Mouse (Mus musculus): ENCODE data around the gene Lurap1. TPM values are rescaled to one million over a fixed set of nuclear protein-coding genes. Genes with fewer than 3 reads are reported as not detected.

The Lurap1 gene
- total RNA-seq, 1 experiment from 2014 or later = 8.2 TPM

DNA sequence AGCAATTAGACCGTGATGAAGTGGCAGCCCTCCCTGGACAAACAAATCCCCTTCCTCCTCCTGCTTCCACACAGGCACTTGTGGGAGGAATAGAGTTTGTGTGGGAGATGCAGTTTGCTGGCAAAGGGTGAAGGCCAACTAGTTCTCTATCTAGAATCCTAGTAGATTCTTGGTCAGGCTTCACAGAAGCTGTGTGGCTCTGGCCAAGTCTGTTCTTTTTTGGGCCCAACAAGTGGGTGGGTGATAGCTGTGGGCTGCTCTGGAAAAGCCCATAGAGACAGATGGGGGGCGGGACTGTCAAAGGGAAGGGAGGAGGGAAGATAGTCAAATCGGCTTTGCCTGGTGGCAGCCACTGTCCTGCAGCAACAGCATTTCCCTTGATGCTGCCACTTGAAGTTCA, 9.6 kb upstream of the Lurap1 start:
- no peak for DNase-seq

DNA sequence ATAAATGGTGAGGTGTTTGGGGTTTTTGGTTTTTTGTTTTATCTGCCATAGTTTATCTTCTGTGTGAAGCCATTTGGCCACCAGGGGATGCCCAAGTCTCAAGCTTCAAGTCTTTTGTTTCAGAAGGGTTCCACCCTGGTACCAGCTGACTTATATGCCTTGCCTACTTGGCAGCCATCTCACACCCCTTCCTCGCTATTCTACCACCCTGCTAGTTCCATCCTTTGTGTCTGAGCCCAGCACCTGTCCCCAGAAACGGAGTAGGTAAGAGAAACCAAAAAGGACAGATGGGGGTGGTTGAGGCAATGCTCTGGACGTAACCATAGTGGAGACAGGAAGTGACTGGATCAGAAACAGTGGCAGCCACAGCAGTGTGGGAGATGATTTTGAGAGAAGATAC, 8.8 kb upstream of the Lurap1 start:
- DNase-seq = no peak

DNA sequence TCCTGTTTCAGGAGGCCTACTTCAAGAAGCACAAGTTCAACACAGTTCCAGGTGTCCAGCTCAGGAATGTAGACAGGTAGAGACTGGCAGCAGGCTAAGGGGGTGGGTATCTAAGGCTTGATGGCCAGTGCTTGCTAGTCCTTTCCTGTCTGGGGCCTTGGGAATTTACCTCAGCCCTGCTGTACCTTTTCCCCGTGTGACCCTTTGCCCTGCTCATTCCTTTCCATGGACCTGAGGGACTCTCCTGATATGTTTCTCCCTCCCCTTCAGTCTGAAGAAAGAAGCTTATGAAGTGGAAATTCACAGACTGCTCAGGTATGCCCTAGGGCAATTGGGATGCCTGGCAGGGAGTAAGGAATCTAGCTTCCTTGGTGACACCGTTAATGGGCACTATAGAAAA, 6.7 kb upstream of the Lurap1 start:
- DNase-seq = no peak

DNA sequence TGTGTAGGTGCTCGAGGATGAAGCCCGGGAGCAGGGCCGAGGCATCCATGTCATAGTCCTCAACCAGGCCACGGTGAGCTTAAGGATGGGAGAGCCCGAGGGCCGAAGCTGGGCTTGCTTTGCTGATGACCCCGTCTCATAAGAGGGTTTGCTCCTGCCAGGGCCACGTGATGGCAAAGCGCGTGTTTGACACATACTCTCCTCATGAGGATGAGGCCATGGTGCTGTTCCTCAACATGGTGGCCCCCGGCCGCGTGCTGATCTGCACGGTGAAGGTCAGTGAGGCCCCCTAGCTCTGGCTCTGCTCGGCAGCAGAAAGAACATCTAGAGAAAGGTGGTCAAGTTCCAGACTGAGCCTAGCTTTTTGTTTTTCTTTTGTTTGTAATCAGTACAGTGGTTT, 1.6 kb upstream of the Lurap1 start:
- no peak for DNase-seq

DNA sequence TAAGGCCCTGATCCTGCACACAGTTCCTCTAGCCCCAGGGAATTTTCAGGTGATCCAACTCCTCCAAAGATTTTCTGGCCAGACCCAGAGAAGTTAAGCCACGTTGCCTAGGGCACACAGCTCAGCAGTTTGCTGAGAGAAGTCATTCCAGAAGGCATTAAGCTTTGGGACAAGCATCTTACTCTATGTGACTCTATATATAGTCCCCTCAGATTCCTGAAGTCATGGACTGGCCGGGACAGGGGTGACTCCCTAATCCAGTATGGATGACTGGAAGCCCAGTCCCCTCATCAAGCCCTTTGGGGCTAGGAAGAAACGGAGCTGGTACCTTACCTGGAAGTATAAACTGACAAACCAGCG, 296 bp downstream of the Lurap1 start:
- DNase-seq = no peak

DNA sequence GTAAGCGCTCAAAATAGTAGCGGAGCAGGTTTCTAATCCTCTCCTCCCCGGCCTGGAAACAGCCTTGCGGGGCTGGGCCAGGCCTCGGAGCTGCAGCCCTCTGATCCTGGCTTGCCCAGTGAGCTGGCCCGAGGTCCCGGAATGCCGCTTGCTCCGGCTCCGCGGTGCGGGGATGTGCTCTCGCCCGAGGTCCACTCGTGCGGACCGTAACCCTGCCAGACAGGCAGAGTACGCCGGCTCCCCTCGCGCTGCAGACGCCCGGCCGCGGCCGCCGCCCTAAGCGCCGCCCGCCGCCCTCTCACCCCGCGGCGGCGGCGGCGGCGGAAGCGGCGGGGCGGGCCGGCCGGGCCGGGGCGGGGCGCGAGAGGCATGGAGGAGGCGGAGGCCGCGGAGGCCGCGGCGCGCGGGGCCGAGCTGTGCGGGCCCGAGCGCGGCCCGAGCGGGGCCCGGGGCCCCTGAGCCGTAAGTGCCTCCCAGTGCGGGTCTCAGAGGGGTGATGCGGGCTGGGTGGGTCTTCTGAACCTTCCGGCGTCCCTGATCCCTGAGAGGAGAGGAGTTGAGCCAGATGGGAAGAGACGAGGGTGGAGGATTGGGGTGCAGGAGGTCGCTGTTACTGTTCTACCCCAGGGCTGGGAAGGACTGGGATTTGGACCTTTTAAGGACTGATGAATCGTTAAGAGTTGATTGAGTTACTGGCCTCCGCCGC, 829 bp downstream of the Lurap1 start:
- peak; percentile 85 for DNase-seq

DNA sequence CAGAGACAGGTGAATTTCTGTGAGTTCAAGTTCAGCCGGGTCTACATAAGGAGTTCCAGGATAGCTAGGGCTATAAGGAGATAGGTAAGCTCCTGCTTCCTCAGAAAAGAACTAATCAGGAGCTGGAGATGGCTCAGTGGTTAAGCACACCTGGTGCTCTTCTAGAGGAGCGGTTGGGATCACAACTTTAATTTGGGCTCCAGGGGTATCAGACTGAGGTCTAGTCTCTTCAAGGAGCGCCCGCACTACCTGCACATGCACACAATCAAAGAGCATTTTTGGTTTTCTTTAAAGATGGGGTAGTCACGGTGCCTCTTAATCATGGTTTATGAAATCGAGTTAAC, 1.4 kb downstream of the Lurap1 start:
- DNase-seq = no peak

DNA sequence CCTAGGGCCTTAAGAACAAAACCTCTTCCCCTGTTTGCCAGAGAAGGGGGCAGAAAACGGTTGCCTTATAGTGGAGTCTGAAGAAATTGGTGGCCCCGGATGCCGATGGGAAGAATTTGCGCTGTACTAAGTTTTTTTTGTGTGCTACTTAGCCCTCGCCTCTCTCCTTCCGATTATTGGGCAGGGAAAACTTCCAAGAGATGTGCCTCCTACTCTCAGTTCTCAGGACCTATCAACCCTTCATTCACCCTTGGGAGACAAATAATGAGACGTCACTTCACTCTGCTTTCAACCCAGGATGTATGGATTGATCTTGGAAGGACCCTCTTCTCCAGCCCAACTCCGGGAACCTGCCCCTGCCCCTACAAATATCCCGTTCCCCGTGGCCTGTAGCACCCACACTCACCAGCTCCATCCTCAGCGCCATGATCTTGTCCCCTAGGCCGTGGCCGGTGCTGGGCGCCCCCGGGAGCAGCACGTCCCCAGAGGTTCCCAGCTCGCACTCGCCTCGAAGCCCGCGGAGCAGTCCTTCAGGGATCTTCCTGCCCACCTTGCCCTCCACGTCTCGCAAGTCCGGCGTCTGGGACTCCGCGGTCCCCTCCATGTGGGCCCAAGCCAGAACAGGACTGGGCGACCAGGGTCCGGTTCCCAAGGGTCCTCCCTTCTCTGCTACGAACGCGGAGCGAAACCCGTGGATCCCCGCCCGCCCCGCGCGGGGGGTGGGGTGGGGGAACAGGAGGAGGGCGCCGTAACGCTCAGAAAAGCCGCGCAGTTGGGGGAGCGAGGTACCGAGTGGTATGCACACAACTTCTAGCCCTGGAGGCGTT, 7.0 kb downstream of the Lurap1 start:
- DNase-seq = peak; percentile 81

DNA sequence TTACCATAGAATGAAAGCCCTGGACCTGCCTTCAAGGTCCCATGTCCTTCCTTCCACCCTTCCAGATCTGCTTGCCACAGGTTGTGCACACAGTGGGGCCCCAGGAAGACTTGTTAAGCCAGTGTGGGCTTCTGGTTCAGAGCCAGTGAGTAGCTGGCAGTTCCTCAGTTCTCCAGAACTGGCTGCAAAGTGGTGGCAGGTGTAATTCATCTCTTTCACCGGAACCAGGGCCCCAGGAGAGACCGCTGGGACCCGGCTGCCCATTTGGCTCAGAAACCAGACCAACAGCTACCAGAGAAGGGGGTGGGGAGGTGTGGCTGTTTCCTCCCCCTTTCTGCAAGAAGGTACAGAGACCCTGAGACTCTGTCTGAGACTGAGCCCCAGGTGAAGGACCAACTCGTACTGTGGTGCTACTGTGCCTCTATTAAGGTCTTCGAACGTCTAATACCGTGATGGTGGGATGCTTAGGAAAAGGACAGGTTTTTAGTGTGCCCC, 7.8 kb downstream of the Lurap1 start:
- DNase-seq = peak; percentile 42

DNA sequence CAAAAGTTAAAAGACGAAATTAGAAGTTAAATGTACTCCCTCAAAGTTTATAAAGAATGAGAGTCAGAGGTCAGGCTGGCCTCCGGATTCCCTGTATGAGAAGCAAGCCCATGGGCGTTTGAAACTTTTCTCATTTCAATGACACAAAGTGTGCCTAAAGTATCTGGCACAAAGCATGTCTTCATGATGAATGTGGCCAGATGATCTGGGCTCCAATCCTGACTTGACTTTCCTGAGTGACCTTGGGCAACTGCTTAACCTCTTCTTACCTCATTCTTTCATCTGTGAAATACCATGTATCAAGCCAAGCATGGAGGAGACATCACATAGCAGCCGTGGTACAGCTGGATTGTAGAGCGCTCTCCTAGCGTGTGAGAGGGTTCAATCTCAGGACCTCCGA, 8.9 kb downstream of the Lurap1 start:
- no peak for DNase-seq

DNA sequence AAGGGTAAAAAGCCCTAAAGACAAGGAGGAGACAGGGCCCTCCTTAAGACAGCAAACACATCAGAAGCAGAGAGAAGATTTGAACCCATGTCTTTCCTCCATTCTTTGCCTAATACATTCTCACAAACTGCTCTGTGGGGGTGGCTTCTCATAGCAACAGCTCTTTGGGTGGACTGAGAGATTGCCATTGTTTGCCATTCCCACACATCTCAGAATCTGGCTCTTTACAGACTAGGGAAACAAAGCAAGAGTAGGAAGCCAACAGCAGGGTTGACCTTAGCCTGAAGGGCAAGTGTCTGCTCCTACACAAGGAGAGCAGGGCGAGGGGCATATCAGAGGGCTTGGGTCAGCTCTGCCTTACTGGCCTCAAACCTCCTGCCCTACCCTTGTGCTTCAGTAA, 9.4 kb downstream of the Lurap1 start:
- DNase-seq = no peak

DNA sequence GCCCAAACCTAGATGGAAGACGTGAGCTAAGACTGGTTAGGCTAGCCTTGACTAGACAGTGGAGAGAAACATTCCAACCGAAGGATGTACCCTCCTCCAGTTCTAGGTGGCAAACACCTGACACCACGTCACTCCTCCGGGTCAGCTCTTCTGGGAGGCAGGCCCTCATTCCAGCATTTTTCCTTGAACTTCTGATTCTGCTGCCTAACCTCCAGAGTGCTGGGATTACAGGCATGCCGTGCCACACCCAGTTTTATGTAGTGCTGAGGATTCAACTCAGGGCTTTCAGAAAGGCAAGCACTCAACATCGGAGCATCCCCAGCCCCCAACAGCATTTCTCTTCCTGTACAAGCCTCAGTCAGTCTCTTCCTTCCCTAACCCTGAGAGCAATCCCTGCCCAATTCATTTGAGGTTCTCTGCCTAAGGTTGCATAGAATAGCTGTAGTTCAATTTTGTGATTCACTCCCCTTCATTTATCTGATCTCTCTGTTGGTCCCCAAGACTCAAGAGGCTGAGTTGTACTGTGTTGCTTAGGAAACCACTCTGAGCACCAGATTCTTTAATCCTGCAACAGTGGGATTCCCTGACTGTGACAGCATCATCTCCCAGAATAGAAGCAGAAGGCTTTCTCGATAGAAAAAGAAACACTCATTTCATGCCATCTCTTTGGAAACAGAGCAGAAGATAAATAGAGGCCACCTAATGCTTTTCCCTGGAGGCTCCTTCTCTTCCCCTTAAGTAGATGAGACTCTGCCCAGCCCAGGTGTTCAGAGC, 10.2 kb downstream of the Lurap1 start:
- DNase-seq = no peak

DNA sequence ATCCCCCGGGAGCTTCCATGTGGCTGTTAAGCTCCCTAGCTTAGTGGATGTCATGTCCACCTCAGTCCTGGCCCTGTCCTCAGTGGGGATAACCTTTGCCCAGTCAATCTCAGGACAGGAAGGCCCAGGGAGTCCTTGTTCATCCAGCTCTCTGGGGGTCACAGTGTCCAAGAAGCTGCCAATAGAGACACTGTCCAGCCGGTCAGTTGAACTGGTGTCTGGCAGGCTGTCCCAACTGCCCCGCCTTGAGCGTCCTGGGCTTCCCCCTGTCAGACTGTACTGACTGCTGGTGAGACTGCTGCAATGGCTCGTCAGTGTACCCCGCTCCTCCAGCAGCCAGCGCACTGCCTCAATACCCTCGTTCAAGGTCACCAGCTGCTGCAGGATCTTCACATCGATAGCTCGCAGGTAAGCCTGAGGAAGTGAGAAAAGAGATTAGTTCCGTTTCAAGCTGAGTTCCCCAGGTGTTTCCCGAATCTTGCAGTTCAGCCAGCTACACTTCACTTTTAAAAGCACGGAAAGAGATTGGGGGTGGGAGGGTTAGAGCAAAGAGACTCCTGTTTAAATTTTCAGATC, 13.6 kb downstream of the Lurap1 start:
- no peak for DNase-seq

DNA sequence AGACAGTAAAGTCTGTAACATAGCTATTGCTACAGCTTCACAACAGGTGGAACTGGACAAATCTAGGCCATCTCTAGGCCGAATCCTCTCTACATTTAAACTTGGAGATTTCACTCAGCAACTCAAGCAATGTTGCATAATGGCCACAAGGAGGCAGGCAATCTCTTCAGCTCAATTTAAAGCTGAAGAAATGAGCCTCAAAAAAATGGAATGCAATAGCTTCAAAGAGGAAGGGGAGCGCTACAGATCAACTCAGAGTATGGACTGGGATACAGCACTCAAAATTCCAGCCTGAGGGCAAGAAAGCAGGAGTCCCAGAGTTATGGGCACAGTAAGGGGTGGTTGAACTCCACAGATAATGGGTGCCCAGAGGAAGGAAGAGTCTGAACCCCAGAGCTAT, 16.1 kb downstream of the Lurap1 start:
- no peak for DNase-seq

DNA sequence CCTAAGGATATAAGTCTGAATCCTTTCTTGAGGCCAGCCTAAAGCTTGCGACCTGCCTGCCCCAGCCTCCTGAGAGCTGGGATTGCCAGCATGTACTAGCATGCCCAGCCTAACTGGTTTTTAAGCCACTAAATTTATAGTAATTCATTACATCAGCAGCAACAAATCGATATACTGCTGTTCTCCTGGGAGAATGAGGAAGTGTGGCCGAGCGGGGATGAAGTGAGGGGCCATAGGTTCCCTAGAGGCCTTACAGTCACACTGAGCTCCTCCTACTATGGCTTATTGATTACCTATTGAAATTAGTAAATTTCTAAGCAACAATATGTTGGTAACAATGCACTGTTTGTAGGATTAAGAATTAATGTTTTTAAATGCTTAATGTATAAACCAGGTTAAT, 18.0 kb downstream of the Lurap1 start:
- DNase-seq = no peak

DNA sequence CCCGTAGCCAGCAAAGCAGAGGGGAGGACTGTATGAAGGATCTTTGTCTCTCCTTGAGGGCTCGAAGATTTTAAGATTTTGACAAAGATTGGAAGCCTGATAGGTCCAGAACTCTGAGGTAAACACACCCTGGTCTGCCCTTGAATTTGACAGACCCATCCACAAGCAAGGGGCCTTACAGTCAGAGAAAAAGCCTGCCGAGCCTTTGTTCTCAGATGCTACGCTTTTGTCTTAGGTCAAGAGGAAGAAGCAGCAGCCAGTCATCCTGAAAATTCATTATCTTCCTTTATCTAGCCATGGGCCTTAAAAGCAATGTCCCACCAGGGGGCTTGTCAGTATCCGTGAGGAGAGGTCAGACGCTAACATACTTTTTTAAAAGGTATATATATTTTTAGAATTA, 23.2 kb downstream of the Lurap1 start:
- no peak for DNase-seq

DNA sequence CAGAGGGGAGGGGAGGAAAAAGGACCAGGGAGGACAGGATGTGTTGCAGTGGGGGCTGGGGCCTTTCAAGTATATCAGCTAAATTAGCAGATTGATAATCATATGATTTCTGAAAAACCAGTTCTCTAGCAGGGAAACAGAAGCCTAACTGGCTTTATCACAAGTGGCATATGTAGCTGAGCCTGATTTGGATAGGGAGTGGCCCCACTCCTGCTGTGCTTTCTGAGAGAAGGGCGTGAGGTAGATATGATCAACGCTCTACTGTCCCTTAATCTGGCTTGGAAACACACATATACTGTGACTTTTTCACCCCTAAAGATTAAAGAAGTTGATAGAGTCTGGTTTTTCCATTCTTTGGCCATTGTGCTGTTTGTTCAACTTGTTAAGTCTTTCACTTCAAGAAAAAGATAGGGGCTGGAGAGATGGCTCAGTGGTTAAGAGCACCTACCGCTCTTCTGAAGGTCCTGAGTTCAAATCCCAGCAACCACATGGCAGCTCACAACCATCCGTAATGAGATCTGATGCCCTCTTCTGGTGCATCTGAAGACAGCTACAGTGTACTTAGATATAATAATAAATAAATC, 25.2 kb downstream of the Lurap1 start:
- no peak for DNase-seq

DNA sequence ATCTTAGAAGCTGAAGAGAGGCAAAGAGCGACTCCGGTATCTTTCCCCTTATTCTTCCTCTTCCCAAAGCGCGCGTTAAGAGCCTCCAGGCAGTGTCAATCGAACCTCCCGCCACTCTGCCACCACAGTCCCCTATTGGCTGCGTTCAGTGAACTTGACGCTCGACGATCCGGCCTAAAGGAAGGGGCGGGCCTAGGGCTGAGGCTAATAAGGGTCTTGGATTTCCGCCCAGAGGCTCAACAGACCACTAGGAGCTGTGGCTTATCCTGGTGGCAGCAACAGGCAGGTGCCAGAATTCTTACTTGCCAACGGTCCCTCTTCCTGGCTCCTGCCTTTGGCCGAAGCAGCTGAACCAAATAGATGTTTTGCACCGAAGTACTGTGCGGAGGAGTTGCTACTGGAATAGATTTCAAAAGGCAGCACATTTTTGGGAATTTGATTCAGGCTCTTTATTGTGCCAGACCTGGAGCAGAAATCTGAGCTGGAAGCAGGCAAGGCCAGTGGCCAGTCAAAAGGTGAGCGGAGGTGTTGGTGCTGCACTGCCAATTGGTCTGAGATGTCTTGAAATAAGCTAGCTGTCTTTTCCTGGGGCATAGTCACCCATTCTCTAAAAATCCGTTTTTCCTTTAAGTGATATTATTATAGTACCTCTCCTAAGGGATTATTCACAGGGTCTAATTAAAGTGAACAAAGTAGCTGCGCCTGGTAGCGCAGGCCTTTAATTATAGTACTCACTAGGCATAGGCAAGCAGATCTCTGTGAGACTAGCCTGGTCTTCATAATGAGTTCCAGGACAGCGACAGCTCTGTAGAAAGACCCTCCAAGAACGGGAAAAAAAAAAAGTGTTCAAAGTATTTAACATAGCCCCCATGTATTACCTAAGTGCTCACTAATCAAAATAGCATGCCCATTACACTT, 27.3 kb downstream of the Lurap1 start, which contains the start of the genes Rad54l and Pomgnt1:
Rad54l (minus strand) TSS at position 89 of the 918 bp plus-strand sequence.
Pomgnt1 (plus strand) TSS at position 239 of the 918 bp plus-strand sequence.
- peak; percentile 77 for DNase-seq

DNA sequence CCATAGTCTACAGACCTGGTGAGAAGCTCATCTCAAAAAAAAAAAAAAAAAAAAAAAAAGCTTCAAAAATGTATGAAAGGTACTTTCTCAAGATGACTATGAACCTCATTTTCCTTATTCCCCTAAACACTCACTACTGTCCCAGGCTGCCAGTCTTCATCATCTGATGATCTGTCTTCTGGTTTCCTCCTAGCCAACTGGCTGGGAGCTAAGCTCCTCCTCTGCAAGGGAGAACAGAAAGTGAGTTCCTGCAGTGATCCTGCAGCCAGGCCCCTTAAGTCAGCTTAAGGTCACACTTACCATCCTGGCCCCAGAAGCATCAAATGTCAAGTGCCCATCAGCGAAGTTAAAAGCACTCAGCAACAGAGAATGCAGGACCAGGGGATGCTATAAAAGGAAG, 28.4 kb downstream of the Lurap1 start:
- DNase-seq = no peak

DNA sequence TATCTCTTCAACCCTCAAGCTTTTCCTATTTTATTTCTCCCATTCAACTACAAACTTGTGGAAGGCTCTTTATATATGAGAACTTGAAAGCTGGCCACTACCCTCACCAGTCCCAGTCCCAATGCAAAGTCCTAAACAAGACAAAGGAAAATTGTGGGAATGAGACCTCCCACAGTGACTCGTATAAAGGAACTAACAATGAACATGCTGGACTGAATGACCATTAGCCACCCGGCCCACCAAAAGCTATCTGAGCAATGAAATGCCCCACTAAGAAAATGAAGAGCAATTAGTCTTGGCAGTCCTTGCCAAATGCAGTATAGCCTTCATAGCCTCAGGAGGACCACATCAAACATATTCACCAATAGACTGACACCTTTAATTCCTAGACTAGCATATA, 39.7 kb downstream of the Lurap1 start:
- DNase-seq = no peak

DNA sequence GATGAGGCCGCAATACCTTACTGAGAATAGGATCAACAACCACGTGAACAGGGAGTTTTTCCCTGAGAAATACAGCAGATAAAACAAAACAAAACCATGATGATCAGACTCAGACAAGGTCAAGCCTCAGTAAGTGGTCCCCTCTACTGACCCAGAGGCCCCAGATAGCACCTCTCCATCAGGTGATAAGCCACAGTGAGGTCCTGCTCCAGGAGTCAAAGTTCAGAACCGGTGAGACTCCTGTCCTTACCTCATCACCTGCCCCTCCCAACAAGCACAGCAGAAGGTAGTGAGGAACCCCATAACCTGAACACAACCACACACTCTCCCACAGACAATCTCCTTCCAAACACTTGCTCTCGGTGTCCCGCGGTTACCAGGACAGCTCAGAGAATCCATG, 40.4 kb downstream of the Lurap1 start:
- no peak for DNase-seq

Data from adrenal gland, postnatal 25 days (tissue).